Mouse (Mus musculus): ENCODE results near the gene Nrf1. TPM values are rescaled to one million over a fixed set of nuclear protein-coding genes. Genes with fewer than 3 reads are reported as not detected.

Nrf1 gene
- polyA plus RNA-seq, 1 experiment, result 84.9 TPM

GRCm38 (mm10) chr6:30092816-30093215 is 45.0 kb downstream of the Nrf1 start:
- Histone ChIP-seq H3K4me3 (ENCODE audit: insufficient read depth, low read depth, low read length) (no peak overlapping the region), H3K27ac (ENCODE audit: insufficient read depth, low read depth, low read length) (no peak overlapping the region), H3K4me1 (ENCODE audit: control insufficient read depth, insufficient read depth, low read length) (no peaks in the 10 kb centered on the region; the same call in 1 of the 2 replicates)
- 97% methylated on average over 6 of the region's 6 CpGs for WGBS
- TF ChIP-seq CTCF (IDR thresholded peaks at IDR 0.05; ENCODE audit: insufficient read depth, low read depth, low read length), result no peak
- no peak for TF ChIP-seq POLR2A (IDR thresholded peaks at IDR 0.05; ENCODE audit: insufficient read depth, low read depth, low read length)

- H3K4me1 ChIP-seq (ENCODE audit: control insufficient read depth, insufficient read depth, low read length), result no peaks in the 10 kb centered on the region
- TF ChIP-seq POLR2A (IDR thresholded peaks at IDR 0.05; ENCODE audit: insufficient read depth, low read depth, low read length), result no peak
- no peak for TF ChIP-seq CTCF (IDR thresholded peaks at IDR 0.05; ENCODE audit: insufficient read depth, low read depth, low read length)
- no peak overlapping the region for H3K4me3 ChIP-seq (ENCODE audit: insufficient read depth, low read depth, low read length)
- WGBS, result 80% methylated on average over 12 of the region's 12 CpGs
- H3K27ac ChIP-seq (ENCODE audit: insufficient read depth, low read depth, low read length), result no peak overlapping the region
Observed at GRCm38 (mm10) chr6:30101773-30102415, 54.1 kb downstream of the Nrf1 start.

DNA sequence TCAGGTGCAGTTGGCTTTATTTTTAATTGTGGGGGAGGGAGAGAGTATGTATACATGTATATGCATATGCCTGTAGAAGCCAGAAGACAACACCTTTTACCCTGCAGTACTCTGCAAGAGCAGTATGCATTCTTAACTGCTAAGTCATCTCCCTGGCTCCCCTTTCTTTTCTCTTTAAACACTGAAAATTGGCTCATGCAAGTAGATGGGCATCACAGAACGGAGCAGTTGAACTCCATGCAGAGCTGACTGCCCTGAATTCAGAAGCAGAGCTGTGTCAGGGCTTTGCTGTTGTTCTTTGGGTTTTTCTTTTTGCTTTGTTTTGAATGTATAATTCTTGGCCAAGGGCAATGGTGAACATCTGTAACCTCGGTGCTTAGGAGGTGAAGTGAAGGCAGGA is 58.3 kb downstream of the Nrf1 start:
- Histone ChIP-seq H3K27ac (ENCODE audit: insufficient read depth, low read depth, low read length) (no peak overlapping the region), H3K4me3 (ENCODE audit: insufficient read depth, low read depth, low read length) (no peak overlapping the region), H3K4me1 (ENCODE audit: control insufficient read depth, insufficient read depth, low read length) (no peaks in the 10 kb centered on the region)
- WGBS, result 87% methylated on average over 2 of the region's 2 CpGs
- TF ChIP-seq POLR2A (IDR thresholded peaks at IDR 0.05; ENCODE audit: insufficient read depth, low read depth, low read length) (no peak), CTCF (IDR thresholded peaks at IDR 0.05; ENCODE audit: insufficient read depth, low read depth, low read length) (no peak)

- Histone ChIP-seq H3K4me1 (ENCODE audit: control insufficient read depth, insufficient read depth, low read length) (no peaks in the 10 kb centered on the region), H3K4me3 (ENCODE audit: insufficient read depth, low read depth, low read length) (no peak overlapping the region), H3K27ac (ENCODE audit: insufficient read depth, low read depth, low read length) (no peak overlapping the region)
- TF ChIP-seq CTCF (IDR thresholded peaks at IDR 0.05; ENCODE audit: insufficient read depth, low read depth, low read length) (no peak), POLR2A (IDR thresholded peaks at IDR 0.05; ENCODE audit: insufficient read depth, low read depth, low read length) (no peak)
- WGBS, result 59% methylated on average over 2 of the region's 2 CpGs
Observed at GRCm38 (mm10) chr6:30107456-30107855, 59.7 kb downstream of the Nrf1 start.

DNA sequence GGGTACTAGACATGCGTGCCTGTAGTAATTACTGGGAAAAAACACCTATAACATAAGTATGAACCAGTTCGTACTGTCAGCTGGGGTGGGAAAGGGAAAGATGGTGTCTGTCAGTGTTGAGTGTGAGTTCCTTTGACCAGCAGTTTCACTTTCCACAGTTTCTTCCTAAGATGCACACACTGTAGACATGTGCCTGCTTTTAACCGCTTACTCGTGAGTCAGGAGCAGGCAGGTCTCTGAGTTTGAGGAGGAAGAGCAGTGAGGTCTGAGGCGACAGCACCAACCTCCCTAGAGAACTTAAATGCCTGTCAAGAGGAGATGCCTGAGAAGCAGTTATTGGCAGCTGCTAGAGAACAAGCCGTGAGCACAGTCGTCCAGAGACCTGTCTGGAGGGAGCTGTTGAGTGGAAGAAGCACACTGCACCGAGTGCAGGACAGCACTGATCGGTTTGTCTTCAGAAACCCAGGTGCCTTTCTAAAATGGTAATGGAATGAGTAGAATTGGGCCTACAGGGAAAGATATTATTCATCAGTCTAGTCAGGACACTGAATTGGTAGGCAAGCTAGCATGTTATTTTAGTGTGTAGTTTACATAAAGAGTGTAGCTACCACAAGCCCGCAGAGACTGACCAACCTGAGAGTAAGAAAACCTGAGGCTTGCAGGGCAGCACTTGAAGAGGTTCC is 62.2 kb downstream of the Nrf1 start:
- Histone ChIP-seq H3K4me3 (ENCODE audit: insufficient read depth, low read depth, low read length) (no peak overlapping the region), H3K4me1 (ENCODE audit: control insufficient read depth, insufficient read depth, low read length) (no peaks in the 10 kb centered on the region), H3K27ac (ENCODE audit: insufficient read depth, low read depth, low read length) (no peak overlapping the region)
- WGBS, result 94% methylated on average over 10 of the region's 10 CpGs
- TF ChIP-seq POLR2A (IDR thresholded peaks at IDR 0.05; ENCODE audit: insufficient read depth, low read depth, low read length) (no peak), CTCF (IDR thresholded peaks at IDR 0.05; ENCODE audit: insufficient read depth, low read depth, low read length) (no peak)

DNA sequence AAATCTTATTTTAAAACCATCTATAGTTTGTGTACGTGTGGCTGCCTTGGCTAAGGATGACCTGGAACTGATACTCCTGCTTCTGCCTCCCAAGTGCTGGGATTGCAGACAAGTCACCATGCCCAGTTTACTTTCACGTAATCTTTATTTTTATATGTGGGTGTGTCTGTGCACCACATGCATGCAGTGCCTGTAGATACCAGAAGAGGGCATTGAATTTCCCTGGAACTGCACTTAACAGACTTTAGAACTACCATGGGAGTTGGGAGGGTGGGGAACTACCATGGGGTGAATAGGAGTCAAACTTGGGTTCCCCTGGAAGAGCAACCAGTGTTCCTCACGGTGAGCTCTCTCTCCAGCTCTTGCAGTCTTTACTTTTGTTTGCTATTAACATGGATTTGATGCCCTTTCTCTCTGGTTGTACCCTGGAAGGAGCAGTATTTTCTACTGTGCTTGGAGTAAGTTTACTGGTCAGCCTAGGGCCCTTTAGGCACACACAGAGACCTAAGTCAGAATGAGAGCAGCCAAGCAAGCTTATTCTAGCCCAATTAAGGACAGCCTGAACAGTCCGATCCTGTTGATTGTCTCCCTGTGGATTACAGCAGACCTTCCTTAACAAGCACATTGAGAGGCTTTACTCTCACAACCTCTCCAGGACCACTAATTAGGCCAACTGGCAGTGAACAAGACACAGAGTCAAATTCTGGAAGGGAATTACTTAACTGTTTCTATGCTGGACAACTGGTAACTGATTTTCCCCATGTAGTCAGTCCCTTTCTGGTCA is 64.8 kb downstream of the Nrf1 start:
- Histone ChIP-seq H3K4me1 (ENCODE audit: control insufficient read depth, insufficient read depth, low read length) (no peaks in the 10 kb centered on the region), H3K27ac (ENCODE audit: insufficient read depth, low read depth, low read length) (no peak overlapping the region), H3K4me3 (ENCODE audit: insufficient read depth, low read depth, low read length) (no peak overlapping the region)
- 80% methylated on average over 4 of the region's 4 CpGs for WGBS
- TF ChIP-seq POLR2A (IDR thresholded peaks at IDR 0.05; ENCODE audit: insufficient read depth, low read depth, low read length), result no peak
- TF ChIP-seq CTCF (IDR thresholded peaks at IDR 0.05; ENCODE audit: insufficient read depth, low read depth, low read length), result no peak

- TF ChIP-seq CTCF (IDR thresholded peaks at IDR 0.05; ENCODE audit: insufficient read depth, low read depth, low read length) (no peak), POLR2A (IDR thresholded peaks at IDR 0.05; ENCODE audit: insufficient read depth, low read depth, low read length) (no peak)
- WGBS, result 85% methylated on average over 2 of the region's 2 CpGs
- Histone ChIP-seq H3K4me3 (ENCODE audit: insufficient read depth, low read depth, low read length) (no peak overlapping the region), H3K4me1 (ENCODE audit: control insufficient read depth, insufficient read depth, low read length) (no peaks in the 10 kb centered on the region), H3K27ac (ENCODE audit: insufficient read depth, low read depth, low read length) (no peak overlapping the region)
Observed at GRCm38 (mm10) chr6:30114101-30114500, 66.3 kb downstream of the Nrf1 start.

- TF ChIP-seq POLR2A (IDR thresholded peaks at IDR 0.05; ENCODE audit: insufficient read depth, low read depth, low read length) (no peak), CTCF (IDR thresholded peaks at IDR 0.05; ENCODE audit: insufficient read depth, low read depth, low read length) (no peak)
- Histone ChIP-seq H3K4me1 (ENCODE audit: control insufficient read depth, insufficient read depth, low read length) (no peaks in the 10 kb centered on the region), H3K27ac (ENCODE audit: insufficient read depth, low read depth, low read length) (no peak overlapping the region), H3K4me3 (ENCODE audit: insufficient read depth, low read depth, low read length) (no peak overlapping the region)
- 77% methylated on average over 2 of the region's 2 CpGs for WGBS
Observed at GRCm38 (mm10) chr6:30121152-30121551, 73.4 kb downstream of the Nrf1 start.

- TF ChIP-seq CTCF (IDR thresholded peaks at IDR 0.05; ENCODE audit: insufficient read depth, low read depth, low read length) (no peak), POLR2A (IDR thresholded peaks at IDR 0.05; ENCODE audit: insufficient read depth, low read depth, low read length) (no peak)
- 92% methylated on average over 1 of the region's 1 CpGs for WGBS
- Histone ChIP-seq H3K4me3 (ENCODE audit: insufficient read depth, low read depth, low read length) (no peak overlapping the region), H3K27ac (ENCODE audit: insufficient read depth, low read depth, low read length) (no peak overlapping the region), H3K4me1 (ENCODE audit: control insufficient read depth, insufficient read depth, low read length) (no peaks in the 10 kb centered on the region)
Observed at GRCm38 (mm10) chr6:30121600-30121999, 73.8 kb downstream of the Nrf1 start.

All from olfactory bulb, adult 2 months (tissue).